Mouse (Mus musculus): ENCODE measurements around the gene Ifnk. TPM values are rescaled to one million over a fixed set of nuclear protein-coding genes. Genes with fewer than 3 reads are reported as not detected.

The Ifnk gene
- polyA plus RNA-seq, 1 experiment from 2014 or later = 0.56 TPM

- no peaks in the 10 kb centered on the region; the same call in 1 of the 2 replicates for H3K9me3 ChIP-seq (ENCODE audit: control insufficient read depth, low read length)
- no peak overlapping the region for H3K4me3 ChIP-seq (ENCODE audit: low read depth, low read length)
- ATAC-seq (replicated peaks; ENCODE audit: low FRiP score) = no peak
- H3K27me3 ChIP-seq (ENCODE audit: control insufficient read depth, insufficient read depth, low read length) = no peaks in the 10 kb centered on the region
- WGBS = 81% methylated on average over 6 of the region's 6 CpGs
- no peak overlapping the region for H3K9ac ChIP-seq (ENCODE audit: low read length)
- H3K27ac ChIP-seq (ENCODE audit: low read depth, low read length) = no peak overlapping the region
- no peak for DNase-seq (ENCODE audit: low spot score)
- H3K4me1 ChIP-seq (replicated peaks; ENCODE audit: control insufficient read depth, insufficient read depth, low read length) = peaks cover 14% of the 10 kb centered on the region; the same call in 1 of the 2 replicates
- no peak overlapping the region for H3K4me2 ChIP-seq (ENCODE audit: low read depth, low read length, severe bottlenecking)
- H3K36me3 ChIP-seq (ENCODE audit: control insufficient read depth, insufficient read depth, low read length) = no peaks in the 10 kb centered on the region; the same call in 1 of the 2 replicates
These were observed 21.4 kb upstream of the Ifnk start for GRCm38 (mm10) chr4:35130411-35130948.

DNA sequence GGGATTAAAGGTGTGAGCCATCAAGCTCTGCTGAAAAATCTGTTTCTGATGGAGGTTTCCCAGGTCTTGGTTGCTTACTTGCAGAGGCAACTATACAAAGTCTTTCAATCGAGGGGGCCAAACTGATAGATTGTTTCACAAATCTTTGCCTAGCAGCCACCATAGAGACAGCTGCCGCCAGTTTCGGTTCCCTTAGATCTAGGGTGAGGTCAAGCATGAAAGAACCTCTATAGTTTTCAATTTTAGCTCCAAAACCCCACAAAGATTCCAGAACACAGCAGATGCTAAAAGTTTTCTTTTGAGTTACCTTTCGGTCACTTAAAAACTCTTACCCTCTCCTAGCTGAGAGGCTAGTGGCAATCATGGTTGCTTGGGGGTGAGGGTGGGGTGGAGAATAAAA, 20.3 kb upstream of the Ifnk start:
- H3K36me3 ChIP-seq (ENCODE audit: control insufficient read depth, insufficient read depth, low read length) = no peaks in the 10 kb centered on the region; the same call in 1 of the 2 replicates
- H3K27me3 ChIP-seq (ENCODE audit: control insufficient read depth, insufficient read depth, low read length) = no peaks in the 10 kb centered on the region
- no peak overlapping the region for H3K4me3 ChIP-seq (ENCODE audit: low read depth, low read length)
- ATAC-seq (replicated peaks; ENCODE audit: low FRiP score) (no peak), DNase-seq (ENCODE audit: low spot score) (no peak)
- no peaks in the 10 kb centered on the region; the same call in 1 of the 2 replicates for H3K9me3 ChIP-seq (ENCODE audit: control insufficient read depth, low read length)
- WGBS = 71% methylated on average over 4 of the region's 4 CpGs
- peaks cover 11% of the 10 kb centered on the region; the same call in 1 of the 2 replicates for H3K4me1 ChIP-seq (replicated peaks; ENCODE audit: control insufficient read depth, insufficient read depth, low read length)
- H3K27ac ChIP-seq (ENCODE audit: low read depth, low read length) = no peak overlapping the region
- no peak overlapping the region for H3K9ac ChIP-seq (ENCODE audit: low read length)
- no peak overlapping the region for H3K4me2 ChIP-seq (ENCODE audit: low read depth, low read length, severe bottlenecking)

DNA sequence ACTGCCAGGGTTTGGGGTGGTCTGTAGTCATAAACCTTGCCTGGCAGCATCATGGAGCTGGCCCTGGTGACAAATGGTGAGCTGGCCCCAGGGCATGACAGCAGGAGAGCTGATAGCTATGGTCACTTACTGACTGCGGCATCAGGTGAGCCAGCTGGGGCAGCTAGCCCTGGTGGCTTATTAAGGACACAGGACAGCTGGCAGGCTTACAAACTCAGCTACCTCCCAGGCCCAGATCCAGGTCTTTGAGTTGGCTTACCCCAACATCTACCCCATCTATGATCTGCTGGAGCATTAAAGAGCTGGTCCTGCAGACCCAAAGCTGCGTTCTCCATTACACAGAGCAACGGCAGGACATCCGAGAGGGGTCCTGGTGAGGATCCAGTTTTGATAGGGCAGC, 18.4 kb upstream of the Ifnk start:
- Histone ChIP-seq H3K36me3 (ENCODE audit: control insufficient read depth, insufficient read depth, low read length) (no peaks in the 10 kb centered on the region; the same call in 1 of the 2 replicates), H3K27ac (ENCODE audit: low read depth, low read length) (no peak overlapping the region), H3K4me1 (replicated peaks; ENCODE audit: control insufficient read depth, insufficient read depth, low read length) (0 out of 2 replicates have a peak, but pooled peaks cover 2% of the 10 kb centered on the region), H3K9me3 (ENCODE audit: control insufficient read depth, low read length) (no peaks in the 10 kb centered on the region; the same call in 1 of the 2 replicates), H3K4me3 (ENCODE audit: low read depth, low read length) (no peak overlapping the region), H3K27me3 (ENCODE audit: control insufficient read depth, insufficient read depth, low read length) (no peaks in the 10 kb centered on the region), H3K4me2 (ENCODE audit: low read depth, low read length, severe bottlenecking) (no peak overlapping the region), H3K9ac (ENCODE audit: low read length) (no peak overlapping the region)
- no peak for ATAC-seq (replicated peaks; ENCODE audit: low FRiP score)
- DNase-seq (ENCODE audit: low spot score) = peak; percentile 32
- 87% methylated on average over 4 of the region's 4 CpGs for WGBS

DNA sequence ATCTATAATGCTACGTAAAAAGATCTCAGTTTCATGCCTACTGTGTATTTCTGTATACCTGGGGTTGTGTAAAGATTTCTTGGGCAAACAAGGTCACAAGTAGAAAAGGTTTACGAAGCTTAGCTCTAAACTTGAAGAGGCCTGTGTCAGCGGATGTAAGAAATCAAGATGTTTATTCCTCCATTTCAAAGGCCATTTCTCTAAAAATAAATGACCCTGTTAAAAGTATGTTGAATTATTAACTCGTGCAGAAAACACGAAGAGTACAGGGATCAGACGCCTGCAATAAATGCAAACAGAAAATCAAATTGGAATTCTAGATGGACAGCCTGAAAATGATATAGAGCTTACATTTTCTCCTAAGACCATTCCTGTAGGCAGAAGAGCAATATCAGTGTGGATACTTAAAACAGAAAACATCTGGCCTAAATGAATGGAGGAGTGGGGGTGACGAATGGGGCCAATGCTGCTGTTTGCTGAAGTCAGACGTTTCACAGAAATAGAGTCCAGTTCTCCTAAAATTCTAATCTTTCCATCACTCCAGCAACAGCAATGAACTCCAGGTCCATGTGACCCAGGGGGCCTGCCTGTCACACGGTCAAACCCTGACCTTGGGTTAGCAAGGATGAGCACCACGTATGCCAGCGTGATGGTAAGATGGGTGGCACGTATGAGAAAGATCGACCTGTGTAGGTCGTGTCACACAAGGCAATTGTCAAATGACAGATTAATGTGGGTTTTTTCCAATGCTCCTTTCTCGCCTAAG, 16.8 kb upstream of the Ifnk start:
- no peak for ATAC-seq (replicated peaks; ENCODE audit: low FRiP score)
- 87% methylated on average over 15 of the region's 15 CpGs for whole genome bisulfite sequencing
- no peak overlapping the region for H3K4me2 ChIP-seq (ENCODE audit: low read depth, low read length, severe bottlenecking)
- H3K36me3 ChIP-seq (ENCODE audit: control insufficient read depth, insufficient read depth, low read length) = no peaks in the 10 kb centered on the region; the same call in 1 of the 2 replicates
- H3K4me1 ChIP-seq (replicated peaks; ENCODE audit: control insufficient read depth, insufficient read depth, low read length) = 0 out of 2 replicates have a peak, but pooled peaks cover 2% of the 10 kb centered on the region
- H3K27ac ChIP-seq (ENCODE audit: low read depth, low read length) = no peak overlapping the region
- no peaks in the 10 kb centered on the region; the same call in 1 of the 2 replicates for H3K9me3 ChIP-seq (ENCODE audit: control insufficient read depth, low read length)
- H3K27me3 ChIP-seq (ENCODE audit: control insufficient read depth, insufficient read depth, low read length) = no peaks in the 10 kb centered on the region
- H3K9ac ChIP-seq (ENCODE audit: low read length) = no peak overlapping the region
- DNase-seq (ENCODE audit: low spot score) = peak; percentile 9
- no peak overlapping the region for H3K4me3 ChIP-seq (ENCODE audit: low read depth, low read length)

DNA sequence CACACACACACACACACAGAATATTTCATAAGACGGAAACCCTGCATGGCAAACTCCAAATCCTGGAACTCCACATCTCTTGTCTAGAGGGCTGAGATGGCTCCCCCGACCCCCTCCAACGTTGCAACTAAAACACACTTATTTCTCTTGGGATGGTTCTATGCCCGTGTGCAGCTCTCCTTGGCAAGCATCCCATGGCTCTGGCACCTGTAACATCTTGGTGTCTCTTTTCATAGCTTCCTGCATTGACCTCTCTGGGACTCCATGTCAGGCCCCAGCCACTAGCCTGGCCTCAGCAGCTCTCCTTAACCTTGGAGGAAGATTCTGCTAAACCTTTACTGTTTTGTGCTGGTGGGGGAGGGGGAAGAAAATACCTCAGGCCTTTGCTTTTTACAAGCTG, 16.1 kb upstream of the Ifnk start:
- H3K4me3 ChIP-seq (ENCODE audit: low read depth, low read length) = no peak overlapping the region
- no peaks in the 10 kb centered on the region for H3K27me3 ChIP-seq (ENCODE audit: control insufficient read depth, insufficient read depth, low read length)
- H3K9me3 ChIP-seq (ENCODE audit: control insufficient read depth, low read length) = no peaks in the 10 kb centered on the region; the same call in 1 of the 2 replicates
- no peak overlapping the region for H3K27ac ChIP-seq (ENCODE audit: low read depth, low read length)
- 0 out of 2 replicates have a peak, but pooled peaks cover 2% of the 10 kb centered on the region for H3K4me1 ChIP-seq (replicated peaks; ENCODE audit: control insufficient read depth, insufficient read depth, low read length)
- no peak overlapping the region for H3K4me2 ChIP-seq (ENCODE audit: low read depth, low read length, severe bottlenecking)
- no peak for DNase-seq (ENCODE audit: low spot score)
- WGBS = 83% methylated on average over 4 of the region's 4 CpGs
- no peaks in the 10 kb centered on the region; the same call in 1 of the 2 replicates for H3K36me3 ChIP-seq (ENCODE audit: control insufficient read depth, insufficient read depth, low read length)
- no peak overlapping the region for H3K9ac ChIP-seq (ENCODE audit: low read length)
- no peak for ATAC-seq (replicated peaks; ENCODE audit: low FRiP score)

DNA sequence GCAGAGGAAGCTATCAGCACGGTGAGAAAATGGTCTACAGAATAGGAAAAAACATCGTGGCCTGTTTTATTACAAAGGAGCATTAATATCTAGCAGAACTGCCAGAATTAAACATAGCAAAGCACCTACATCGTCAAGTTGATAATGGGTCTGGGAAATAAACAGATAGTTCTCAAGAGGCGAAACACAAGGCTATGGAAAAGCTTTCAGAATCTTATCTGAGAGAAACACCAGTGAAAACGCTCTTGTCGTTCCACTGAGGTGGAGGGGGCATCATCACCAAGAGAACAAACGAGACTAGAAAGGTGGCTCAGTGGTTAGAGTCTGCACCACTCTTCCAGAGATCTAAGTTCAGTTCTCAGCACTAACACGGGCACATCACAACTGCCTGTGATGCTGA, 14.9 kb upstream of the Ifnk start:
- H3K9me3 ChIP-seq (ENCODE audit: control insufficient read depth, low read length) = no peaks in the 10 kb centered on the region
- WGBS = 88% methylated on average over 8 of the region's 8 CpGs

GRCm38 (mm10) chr4:35138077-35138476, 13.8 kb upstream of the Ifnk start:
- Histone ChIP-seq H3K4me1 (replicated peaks; ENCODE audit: control insufficient read depth, insufficient read depth, low read length) (0 out of 2 replicates have a peak, but pooled peaks cover 2% of the 10 kb centered on the region), H3K27ac (ENCODE audit: low read depth, low read length) (no peak overlapping the region), H3K9me3 (ENCODE audit: control insufficient read depth, low read length) (no peaks in the 10 kb centered on the region), H3K36me3 (ENCODE audit: control insufficient read depth, insufficient read depth, low read length) (no peaks in the 10 kb centered on the region), H3K27me3 (ENCODE audit: control insufficient read depth, insufficient read depth, low read length) (no peaks in the 10 kb centered on the region), H3K9ac (ENCODE audit: low read length) (no peak overlapping the region), H3K4me2 (ENCODE audit: low read depth, low read length, severe bottlenecking) (no peak overlapping the region), H3K4me3 (ENCODE audit: low read depth, low read length) (no peak overlapping the region)
- 44% methylated on average over 6 of the region's 6 CpGs for WGBS
- ATAC-seq (replicated peaks; ENCODE audit: low FRiP score) (no peak), DNase-seq (ENCODE audit: low spot score) (peak; percentile 45)

More for the DNA sequence above, 14.9 kb upstream of the Ifnk start:
- DNase-seq (ENCODE audit: low spot score) (peak; percentile 21), ATAC-seq (replicated peaks; ENCODE audit: low FRiP score) (no peak)
- Histone ChIP-seq H3K9ac (ENCODE audit: low read length) (no peak overlapping the region), H3K36me3 (ENCODE audit: control insufficient read depth, insufficient read depth, low read length) (no peaks in the 10 kb centered on the region), H3K4me1 (replicated peaks; ENCODE audit: control insufficient read depth, insufficient read depth, low read length) (0 out of 2 replicates have a peak, but pooled peaks cover 2% of the 10 kb centered on the region), H3K4me2 (ENCODE audit: low read depth, low read length, severe bottlenecking) (no peak overlapping the region), H3K27ac (ENCODE audit: low read depth, low read length) (no peak overlapping the region), H3K4me3 (ENCODE audit: low read depth, low read length) (no peak overlapping the region), H3K27me3 (ENCODE audit: control insufficient read depth, insufficient read depth, low read length) (no peaks in the 10 kb centered on the region)

DNA sequence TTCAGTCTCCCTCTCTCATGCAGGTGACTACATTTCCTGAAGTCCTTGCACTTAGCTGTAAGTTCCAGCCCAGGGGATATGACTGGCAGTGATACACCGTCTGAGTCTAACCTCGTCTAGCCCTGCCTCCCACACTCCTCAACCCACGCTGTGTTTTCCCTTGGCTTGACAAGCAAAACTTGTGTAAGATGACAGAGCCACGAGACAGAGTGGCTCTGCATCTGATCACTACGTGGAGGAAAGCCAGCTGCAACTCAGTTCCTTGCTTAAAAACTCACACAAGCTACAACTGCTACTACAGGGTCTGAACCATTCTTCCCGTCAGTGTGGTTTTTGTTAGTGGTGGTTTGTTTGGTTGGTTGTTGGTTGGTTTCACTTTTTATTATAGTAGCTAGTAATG, 11.5 kb upstream of the Ifnk start:
- no peak overlapping the region for H3K4me3 ChIP-seq (ENCODE audit: low read depth, low read length)
- no peak overlapping the region for H3K4me2 ChIP-seq (ENCODE audit: low read depth, low read length, severe bottlenecking)
- no peak overlapping the region for H3K27ac ChIP-seq (ENCODE audit: low read depth, low read length)
- no peaks in the 10 kb centered on the region for H3K27me3 ChIP-seq (ENCODE audit: control insufficient read depth, insufficient read depth, low read length)
- DNase-seq (ENCODE audit: low spot score) (no peak), ATAC-seq (replicated peaks; ENCODE audit: low FRiP score) (no peak)
- WGBS = 86% methylated on average over 6 of the region's 6 CpGs
- no peaks in the 10 kb centered on the region for H3K9me3 ChIP-seq (ENCODE audit: control insufficient read depth, low read length)
- H3K9ac ChIP-seq (ENCODE audit: low read length) = no peak overlapping the region
- H3K36me3 ChIP-seq (ENCODE audit: control insufficient read depth, insufficient read depth, low read length) = no peaks in the 10 kb centered on the region
- 0 out of 2 replicates have a peak, but pooled peaks cover 2% of the 10 kb centered on the region for H3K4me1 ChIP-seq (replicated peaks; ENCODE audit: control insufficient read depth, insufficient read depth, low read length)
